17 mouse cellular contexts compared by ENCODE assay signal in the genomic region with DNA sequence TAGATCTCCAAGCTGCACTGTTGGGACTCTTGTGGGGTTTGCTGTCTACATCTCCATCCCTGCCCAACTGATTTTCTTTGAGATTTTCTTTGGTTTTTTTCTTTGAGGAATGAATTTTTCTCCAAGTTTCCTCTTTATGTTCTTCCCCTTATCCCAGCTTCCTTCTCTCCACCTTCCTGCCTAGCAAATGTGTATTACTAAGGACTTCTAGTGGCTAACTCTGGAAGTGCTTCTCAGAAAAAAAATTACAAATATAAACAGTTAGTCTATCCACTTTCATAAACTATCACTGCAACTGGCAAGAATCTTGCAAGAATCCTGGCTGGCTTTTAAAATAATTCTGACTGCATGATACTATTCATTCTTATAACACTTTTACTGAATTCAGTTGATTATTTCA.
DNase-seq lines count a peak whose midpoint lies in the region; ATAC-seq and TF ChIP-seq lines count a peak whose summit lies in the region.
"Had no signal": no experiment of that assay in that cellular context is flagged by ENCODE, and none has a peak within 500 bp of the region (broad histone marks: within the 10 kb centered on the region; RNA-seq: fewer than 3 reads in every experiment).

No protein-coding gene starts in this region.

- H3K36me3 ChIP-seq in forebrain, postnatal 0 days (ENCODE audit: insufficient read depth): no peaks in the 10 kb centered on the region; the same call in 1 of the 2 replicates
- no peaks in the 10 kb centered on the region for H3K36me3 ChIP-seq in forebrain, embryonic 10.5 days (replicated peaks)
- no peaks in the 10 kb centered on the region for H3K36me3 ChIP-seq in midbrain, postnatal 0 days (ENCODE audit: insufficient read depth, low read length)
- H3K36me3 ChIP-seq in midbrain, embryonic 15.5 days (replicated peaks): no peaks in the 10 kb centered on the region
- no peaks in the 10 kb centered on the region for H3K36me3 ChIP-seq in embryonic facial prominence, embryonic 14.5 days (ENCODE audit: control insufficient read depth, insufficient read depth, low read length)
- H3K36me3 ChIP-seq: embryonic facial prominence, embryonic 13.5 days; hindbrain, embryonic 15.5 days; limb, embryonic 12.5 days; neural tube, embryonic 13.5 days had no signal

- no peak overlapping the region for H3K4me2 ChIP-seq in forebrain, postnatal 0 days (ENCODE audit: low read depth)
- no peak overlapping the region for H3K4me2 ChIP-seq in midbrain, postnatal 0 days (ENCODE audit: low read depth, low read length, poor library complexity, severe bottlenecking)
- H3K4me2 ChIP-seq in midbrain, embryonic 15.5 days: no peak overlapping the region
- H3K4me2 ChIP-seq in embryonic facial prominence, embryonic 14.5 days (ENCODE audit: low read depth, low read length): no peak overlapping the region
- H3K4me2 ChIP-seq: embryonic facial prominence, embryonic 13.5 days; heart, embryonic 11.5 days; hindbrain, embryonic 15.5 days; limb, embryonic 12.5 days; neural tube, embryonic 13.5 days had no signal

- H3K27ac ChIP-seq in forebrain, postnatal 0 days (ENCODE audit: low read depth, low read length): no peak overlapping the region
- no peak overlapping the region for H3K27ac ChIP-seq in forebrain, embryonic 10.5 days
- H3K27ac ChIP-seq in midbrain, postnatal 0 days (ENCODE audit: low read depth, low read length): no peak overlapping the region
- no peak overlapping the region for H3K27ac ChIP-seq in midbrain, embryonic 15.5 days
- no peak overlapping the region for H3K27ac ChIP-seq in embryonic facial prominence, embryonic 14.5 days (replicated peaks; ENCODE audit: low read depth, low read length)
- H3K27ac ChIP-seq: embryonic facial prominence, embryonic 13.5 days; hindbrain, embryonic 15.5 days; limb, embryonic 12.5 days; neural tube, embryonic 13.5 days had no signal

- H3K4me3 ChIP-seq in forebrain, postnatal 0 days (ENCODE audit: low read depth, low read length): no peak overlapping the region
- H3K4me3 ChIP-seq in forebrain, embryonic 10.5 days: no peak overlapping the region
- no peak overlapping the region for H3K4me3 ChIP-seq in midbrain, postnatal 0 days (ENCODE audit: low read depth, low read length)
- H3K4me3 ChIP-seq in midbrain, embryonic 15.5 days: no peak overlapping the region
- no peak overlapping the region for H3K4me3 ChIP-seq in embryonic facial prominence, embryonic 14.5 days (ENCODE audit: low read depth, low read length)
- H3K4me3 ChIP-seq: embryonic facial prominence, embryonic 13.5 days; hindbrain, embryonic 15.5 days; limb, embryonic 12.5 days; neural tube, embryonic 13.5 days had no signal

- no peaks in the 10 kb centered on the region for H3K27me3 ChIP-seq in forebrain, postnatal 0 days (ENCODE audit: insufficient read depth, low read length)
- H3K27me3 ChIP-seq in forebrain, embryonic 10.5 days (ENCODE audit: poor library complexity, severe bottlenecking): no peaks in the 10 kb centered on the region
- no peaks in the 10 kb centered on the region for H3K27me3 ChIP-seq in midbrain, postnatal 0 days (ENCODE audit: insufficient read depth, low read length)
- H3K27me3 ChIP-seq in midbrain, embryonic 15.5 days (replicated peaks): no peaks in the 10 kb centered on the region
- no peaks in the 10 kb centered on the region for H3K27me3 ChIP-seq in embryonic facial prominence, embryonic 14.5 days (replicated peaks; ENCODE audit: control insufficient read depth, insufficient read depth, low read length)
- H3K27me3 ChIP-seq: embryonic facial prominence, embryonic 13.5 days; hindbrain, embryonic 15.5 days; limb, embryonic 12.5 days; neural tube, embryonic 13.5 days had no signal

- TF ChIP-seq CTCF in forebrain, postnatal 0 days (IDR thresholded peaks at IDR 0.05; ENCODE audit: low read depth): peak; percentile 63
- TF ChIP-seq CTCF in midbrain, postnatal 0 days (IDR thresholded peaks at IDR 0.05): peak; percentile 72

- no peak overlapping the region for H3K9ac ChIP-seq in forebrain, postnatal 0 days
- no peak overlapping the region for H3K9ac ChIP-seq in midbrain, postnatal 0 days (replicated peaks; ENCODE audit: low read length, poor library complexity, severe bottlenecking)
- H3K9ac ChIP-seq in midbrain, embryonic 15.5 days: no peak overlapping the region
- no peak overlapping the region for H3K9ac ChIP-seq in embryonic facial prominence, embryonic 14.5 days (ENCODE audit: low read depth, low read length)
- H3K9ac ChIP-seq: embryonic facial prominence, embryonic 13.5 days; hindbrain, embryonic 15.5 days; limb, embryonic 12.5 days; neural tube, embryonic 13.5 days had no signal

- peak; percentile 59; the same call in 1 of the 2 replicates for ATAC-seq in forebrain, postnatal 0 days
- ATAC-seq in midbrain, postnatal 0 days (ENCODE audit: low FRiP score): no peak
- no peak for ATAC-seq in midbrain, embryonic 15.5 days (replicated peaks)
- no peak for ATAC-seq in embryonic facial prominence, embryonic 14.5 days (ENCODE audit: low read depth)
- no peak for ATAC-seq in activated CD4-positive, CD25-positive, alpha-beta regulatory T cell, adult 4 months
- ATAC-seq: midbrain, embryonic 16.5 days had no signal

- peak; percentile 29 for DNase-seq in forebrain, postnatal 0 days
- DNase-seq in forebrain, embryonic 10.5 days (ENCODE audit: extremely low spot score, low spot score): no peak
- DNase-seq in kidney, adult 9 months: peak; percentile 23
- no peak for DNase-seq in kidney, adult 8-10 months
- DNase-seq in midbrain, postnatal 0 days (ENCODE audit: low spot score): peak; percentile 52
- DNase-seq in embryonic facial prominence, embryonic 14.5 days (ENCODE audit: low spot score): peak; percentile 31
- DNase-seq: cerebellum, adult 18-20 months; kidney, postnatal 25 days; layer of hippocampus, postnatal 36 days had no signal

- H3K9me3 ChIP-seq in forebrain, postnatal 0 days (ENCODE audit: low read length): no peaks in the 10 kb centered on the region
- no peaks in the 10 kb centered on the region for H3K9me3 ChIP-seq in forebrain, embryonic 10.5 days
- no peaks in the 10 kb centered on the region for H3K9me3 ChIP-seq in midbrain, postnatal 0 days (ENCODE audit: low read length)
- H3K9me3 ChIP-seq in midbrain, embryonic 15.5 days: no peaks in the 10 kb centered on the region
- H3K9me3 ChIP-seq in embryonic facial prominence, embryonic 14.5 days (ENCODE audit: control insufficient read depth, low read length): no peaks in the 10 kb centered on the region
- H3K9me3 ChIP-seq: embryonic facial prominence, embryonic 13.5 days; hindbrain, embryonic 15.5 days; limb, embryonic 12.5 days; neural tube, embryonic 13.5 days had no signal

- H3K4me1 ChIP-seq in forebrain, postnatal 0 days (ENCODE audit: insufficient read depth): no peaks in the 10 kb centered on the region
- H3K4me1 ChIP-seq in forebrain, embryonic 10.5 days: no peaks in the 10 kb centered on the region
- no peaks in the 10 kb centered on the region for H3K4me1 ChIP-seq in midbrain, postnatal 0 days (ENCODE audit: insufficient read depth, low read length)
- H3K4me1 ChIP-seq in midbrain, embryonic 15.5 days: no peaks in the 10 kb centered on the region
- no peaks in the 10 kb centered on the region for H3K4me1 ChIP-seq in embryonic facial prominence, embryonic 14.5 days (ENCODE audit: control insufficient read depth, insufficient read depth, low read length)
- H3K4me1 ChIP-seq: limb, embryonic 12.5 days had no signal

Comparison
In these comparisons a context has a peak if more than half of its experiments do, and no peak if none do; other contexts are left out.
1. DNase-seq: peak in forebrain, postnatal 0 days (single experiment), kidney, adult 9 months (single experiment), midbrain, postnatal 0 days (single experiment) and embryonic facial prominence, embryonic 14.5 days (single experiment); none in forebrain, embryonic 10.5 days (single experiment) and kidney, adult 8-10 months (0 of 2).